Mouse (Mus musculus) ES-E14 (cell line): ENCODE results near the gene Clstn1. TPM values are rescaled to one million over a fixed set of nuclear protein-coding genes. Genes with fewer than 3 reads are reported as not detected.
A peak's percentile ranks its signal among the peaks of the same experiment; 100 is the strongest.

Experiments used
- DNase-seq: peaks from one replicate; pipeline ENCODE4 v3.0.0-alpha.2; 2013; ENCODE audit warnings: low read depth, low spot score
- H3K27ac ChIP-seq: 2 replicates; pipeline ENCODE4 v1.5.1; 2012; ENCODE audit warnings: low read depth, mild to moderate bottlenecking, low read length, moderate library complexity, mixed read lengths; ENCODE audit not compliant: poor library complexity, insufficient read depth, severe bottlenecking
- H3K36me3 ChIP-seq: 2 replicates; pipeline ENCODE4 v1.6.1; 2012; ENCODE audit warnings: mild to moderate bottlenecking, low read length, moderate library complexity, mixed read lengths; ENCODE audit not compliant: control insufficient read depth, poor library complexity, insufficient read depth, severe bottlenecking
- H3K4me1 ChIP-seq, 2 experiments: fragments of 150-350 bp in 1 of 2; sonication (generic) in 1 of 2; 2 replicates each; pipeline ENCODE4 v1.6.1; 2012; ENCODE audit warnings: low read length in 2 of 2, mild to moderate bottlenecking in 1 of 2, mixed read lengths in 1 of 2; ENCODE audit not compliant: control insufficient read depth in 2 of 2, insufficient read depth in 2 of 2, poor library complexity in 1 of 2
- H3K4me3 ChIP-seq, 2 experiments: fragments of 150-350 bp in 1 of 2; sonication (generic) in 1 of 2; 2 replicates each; pipeline ENCODE4 v1.5.1; 2012; ENCODE audit warnings: low read length in 2 of 2, low read depth in 1 of 2, mild to moderate bottlenecking in 1 of 2, mixed read lengths in 1 of 2; ENCODE audit not compliant: insufficient read depth in 1 of 2, poor library complexity in 1 of 2, severe bottlenecking in 1 of 2
- H3K9ac ChIP-seq: 2 replicates; pipeline ENCODE4 v1.6.1; 2012; ENCODE audit warnings: low read depth, mild to moderate bottlenecking, low read length, mixed read lengths; ENCODE audit not compliant: poor library complexity, insufficient read depth, severe bottlenecking
- H3K9me3 ChIP-seq: fragments of 150-350 bp; sonication (generic); 2 replicates; pipeline ENCODE4 v1.6.1; 2012; ENCODE audit warnings: low read depth, mild to moderate bottlenecking, low read length; ENCODE audit not compliant: control insufficient read depth, insufficient read depth
- CHD2 ChIP-seq: IDR thresholded peaks from 2 replicates; pipeline ENCODE4 v1.6.1; 2014; ENCODE audit warnings: mild to moderate bottlenecking, low read depth, low read length, inconsistent platforms
- HCFC1 ChIP-seq: IDR thresholded peaks from 2 replicates; pipeline ENCODE4 v1.6.1; 2012; ENCODE audit warnings: low read length, inconsistent platforms, borderline replicate concordance; ENCODE audit not compliant: insufficient read depth
- MAFK ChIP-seq: IDR thresholded peaks from 2 replicates; pipeline ENCODE4 v1.6.1; 2014; ENCODE audit warnings: mild to moderate bottlenecking, low read depth, low read length, inconsistent platforms; ENCODE audit not compliant: insufficient read depth
- ZC3H11A ChIP-seq: IDR thresholded peaks from 2 replicates; pipeline ENCODE4 v1.6.1; 2012; ENCODE audit warnings: low read depth, mild to moderate bottlenecking, inconsistent platforms, low read length, borderline replicate concordance
- ZNF384 ChIP-seq: IDR thresholded peaks from 2 replicates; pipeline ENCODE4 v1.6.1; 2012; ENCODE audit warnings: low read depth, low read length, inconsistent platforms
- in situ Hi-C, 2 experiments: fragments of 600-800 bp; cut with MboI; formaldehyde crosslinking; loops; one replicate each; pipeline ENCODE4 v1.15.1; 2025; ENCODE audit warnings: low sequenced_read_pairs in 2 of 2, inconsistent platforms in 1 of 2; ENCODE audit not compliant: unreplicated experiment in 2 of 2
- total RNA-seq: library from RNA; depleted of rRNA; stranded (reverse); fragments of 300-350 nt; gene quantifications from 2 replicates; pipeline ENCODE4 v1.2.3, GENCODE M21; 2012

Gene Clstn1
- total RNA-seq, 1 experiment, result 115 TPM

- DNase-seq, result no peak
- Histone ChIP-seq H3K27ac (no peak overlapping the region), H3K36me3 (peaks cover 64% of the 10 kb centered on the region), H3K9ac (no peak overlapping the region), H3K4me1 (peaks cover 0 to 6% of the 10 kb centered on the region in 2 experiments; a peak in 1 of 4 replicates), H3K4me3 (no peak overlapping the region), H3K9me3 (no peaks in the 10 kb centered on the region)
- TF ChIP-seq ZC3H11A (no peak), ZNF384 (no peak), HCFC1 (no peak), CHD2 (no peak), MAFK (no peak)
- in situ Hi-C loops, result no loop called here
Measured at GRCm38 (mm10) chr4:149641956-149642355, 55.7 kb downstream of the Clstn1 start.

- in situ Hi-C loops, result no loop called here
- Histone ChIP-seq H3K9ac (no peak overlapping the region), H3K27ac (no peak overlapping the region), H3K9me3 (no peaks in the 10 kb centered on the region), H3K4me3 (no peak overlapping the region), H3K36me3 (peaks cover 62% of the 10 kb centered on the region; the same call in 1 of the 2 replicates), H3K4me1 (peaks cover 0 to 14% of the 10 kb centered on the region in 2 experiments; a peak in 1 of 4 replicates)
- no peak for DNase-seq
- TF ChIP-seq MAFK (no peak), CHD2 (no peak), ZC3H11A (no peak), ZNF384 (no peak), HCFC1 (no peak)
Measured at GRCm38 (mm10) chr4:149645761-149646160, 59.5 kb downstream of the Clstn1 start.

GRCm38 (mm10) chr4:149648031-149648805 is 62.0 kb downstream of the Clstn1 start:
- DNase-seq, result no peak
- peaks cover 0 to 9% of the 10 kb centered on the region in 2 experiments; a peak in 1 of 4 replicates for H3K4me1 ChIP-seq
- H3K4me3 ChIP-seq, result peak overlapping the region in 1 of 2 experiments; percentile 21; a peak in 1 of 4 replicates
- no peak overlapping the region for H3K27ac ChIP-seq
- peaks cover 54% of the 10 kb centered on the region; the same call in 1 of the 2 replicates for H3K36me3 ChIP-seq
- no peaks in the 10 kb centered on the region for H3K9me3 ChIP-seq
- H3K9ac ChIP-seq, result peak overlapping the region; percentile 38; the same call in 1 of the 2 replicates
- in situ Hi-C loops, result no loop called here
- TF ChIP-seq ZNF384, result no peak
- no peak for TF ChIP-seq MAFK
- TF ChIP-seq HCFC1, result no peak
- TF ChIP-seq CHD2, result no peak
- no peak for TF ChIP-seq ZC3H11A

GRCm38 (mm10) chr4:149650493-149651193 is 64.4 kb downstream of the Clstn1 start:
- in situ Hi-C loops, result no loop called here

More at GRCm38 (mm10) chr4:149650493-149651193, 64.4 kb downstream of the Clstn1 start:
- DNase-seq, result peak; percentile 62
- no peaks in the 10 kb centered on the region for H3K9me3 ChIP-seq
- H3K9ac ChIP-seq, result no peak overlapping the region
- peaks cover 0 to 14% of the 10 kb centered on the region in 2 experiments; a peak in 1 of 4 replicates for H3K4me1 ChIP-seq
- no peak overlapping the region for H3K4me3 ChIP-seq
- no peak overlapping the region for H3K27ac ChIP-seq
- peaks cover 47% of the 10 kb centered on the region; the same call in 1 of the 2 replicates for H3K36me3 ChIP-seq
- no peak for TF ChIP-seq CHD2
- no peak for TF ChIP-seq ZNF384
- TF ChIP-seq HCFC1, result no peak
- no peak; the same call in 1 of the 2 replicates for TF ChIP-seq ZC3H11A
- no peak for TF ChIP-seq MAFK
